ENCODE assay signal across 10 mouse cellular contexts in the genomic region with DNA sequence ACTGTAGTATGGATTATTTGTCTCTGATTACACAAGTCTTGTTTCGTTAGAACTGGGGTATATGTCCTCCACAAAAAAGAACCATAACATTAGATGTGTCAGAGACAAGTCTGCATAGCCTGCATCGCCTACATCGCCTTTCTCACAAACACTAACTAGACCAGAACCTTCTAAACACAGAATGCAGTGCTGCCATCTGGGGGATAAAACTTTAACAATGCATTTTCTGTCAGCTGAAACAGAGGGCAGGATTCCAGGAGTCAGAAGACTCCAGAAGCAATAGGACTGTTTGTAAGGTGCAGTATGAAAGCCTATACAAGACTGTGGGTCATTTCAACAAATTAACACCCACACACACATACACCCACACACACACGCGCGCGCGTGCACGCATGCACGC.
DNase-seq lines count a peak whose midpoint lies in the region; ATAC-seq lines count a peak whose summit lies in the region.
"Had no signal": no experiment of that assay in that cellular context is flagged by ENCODE, and none has a peak within 500 bp of the region (broad histone marks: within the 10 kb centered on the region; RNA-seq: fewer than 3 reads in every experiment).

No protein-coding gene starts in this region.

- no peaks in the 10 kb centered on the region for H3K9me3 ChIP-seq in heart, embryonic 11.5 days (replicated peaks; ENCODE audit: control insufficient read depth, low read length)
- no peaks in the 10 kb centered on the region for H3K9me3 ChIP-seq in midbrain, embryonic 16.5 days (replicated peaks; ENCODE audit: control insufficient read depth, low read length, poor library complexity, severe bottlenecking)
- H3K9me3 ChIP-seq: G1E; heart, embryonic 15.5 days had no signal

- H3K36me3 ChIP-seq in heart, embryonic 11.5 days (ENCODE audit: control insufficient read depth, insufficient read depth, low read length), result no peaks in the 10 kb centered on the region
- no peaks in the 10 kb centered on the region for H3K36me3 ChIP-seq in midbrain, embryonic 16.5 days (ENCODE audit: control insufficient read depth, insufficient read depth, low read length)
- H3K36me3 ChIP-seq: G1E; heart, embryonic 15.5 days had no signal

- 85% methylated on average over 10 of the region's 10 CpGs for WGBS in heart, embryonic 11.5 days (ENCODE audit: insufficient replicate concordance)
- WGBS in midbrain, embryonic 16.5 days, result 77% methylated on average over 10 of the region's 10 CpGs

- H3K9ac ChIP-seq in heart, embryonic 11.5 days (ENCODE audit: low read depth, low read length), result no peak overlapping the region
- no peak overlapping the region for H3K9ac ChIP-seq in midbrain, embryonic 16.5 days (ENCODE audit: low read depth, low read length)
- H3K9ac ChIP-seq: heart, embryonic 15.5 days had no signal

- no peak overlapping the region for H3K27ac ChIP-seq in heart, embryonic 11.5 days (ENCODE audit: low read depth, low read length)
- no peak overlapping the region for H3K27ac ChIP-seq in midbrain, embryonic 16.5 days (ENCODE audit: low read length)
- H3K27ac ChIP-seq: heart, embryonic 15.5 days had no signal

- no peak for ATAC-seq in heart, embryonic 11.5 days (replicated peaks; ENCODE audit: insufficient number of reproducible peaks, low FRiP score, low TSS enrichment)
- ATAC-seq in midbrain, embryonic 16.5 days, result peak; percentile 64
- no peak for ATAC-seq in erythroid progenitor cell, adult 5-6 weeks (replicated peaks; ENCODE audit: low FRiP score, poor library complexity, severe bottlenecking)

- H3K4me1 ChIP-seq in heart, embryonic 11.5 days (ENCODE audit: control insufficient read depth, insufficient read depth, low read length), result no peaks in the 10 kb centered on the region
- no peaks in the 10 kb centered on the region; the same call in 1 of the 2 replicates for H3K4me1 ChIP-seq in midbrain, embryonic 16.5 days (ENCODE audit: control insufficient read depth, insufficient read depth, low read length)
- H3K4me1 ChIP-seq: heart, embryonic 15.5 days had no signal

- no peak overlapping the region for H3K4me3 ChIP-seq in heart, embryonic 11.5 days (ENCODE audit: low read depth, low read length)
- no peak overlapping the region for H3K4me3 ChIP-seq in midbrain, embryonic 16.5 days (ENCODE audit: low read depth, low read length)
- H3K4me3 ChIP-seq: heart, embryonic 15.5 days had no signal

- DNase-seq in heart, postnatal 10 days, result peak; percentile 32 to 52
- peak; percentile 31 for DNase-seq in Muller cell, postnatal 12 days (ENCODE audit: inconsistent ontology term)
- peak; percentile 46 for DNase-seq in embryo, embryonic 10 days (ENCODE audit: low spot score)
- DNase-seq in kidney, postnatal 4 days, result peak; percentile 18 to 34
- no peak for DNase-seq in urinary bladder, postnatal 36 days (ENCODE audit: low spot score in 2 of 2)

- H3K27me3 ChIP-seq in heart, embryonic 11.5 days (ENCODE audit: control insufficient read depth, insufficient read depth, low read length), result no peaks in the 10 kb centered on the region
- H3K27me3 ChIP-seq in midbrain, embryonic 16.5 days (ENCODE audit: control insufficient read depth, insufficient read depth, low read depth, low read length), result no peaks in the 10 kb centered on the region
- H3K27me3 ChIP-seq: heart, embryonic 15.5 days had no signal

- intact Hi-C loops in heart, postnatal 10 days (cut with DNase I), result loop anchor here (1.0 to 5.0 kb wide), 2 partner anchors 762 to 1159 kb away; no protein-coding TSS in a partner anchor

- no peak overlapping the region for H3K4me2 ChIP-seq in heart, embryonic 11.5 days
- no peak overlapping the region for H3K4me2 ChIP-seq in midbrain, embryonic 16.5 days (ENCODE audit: low read length)
- H3K4me2 ChIP-seq: heart, embryonic 15.5 days had no signal

Comparison
In these comparisons a context has a peak if more than half of its experiments do, and no peak if none do; other contexts are left out.
1. DNase-seq: peak in heart, postnatal 10 days (2 of 2), Muller cell, postnatal 12 days (single experiment), embryo, embryonic 10 days (single experiment) and kidney, postnatal 4 days (2 of 2); none in urinary bladder, postnatal 36 days (0 of 2).